Mouse (Mus musculus) forebrain, embryonic 14.5 days (tissue): ENCODE results near the gene Strn4. TPM values are rescaled to one million over a fixed set of nuclear protein-coding genes. Genes with fewer than 3 reads are reported as not detected.

ENCODE experiments used
- ATAC-seq: fragments of 200-750 bp; cut with Nextera tagmentation; 2 replicates; pipeline ENCODE4 v1.8.0; 2017; ENCODE audit warnings: mild to moderate bottlenecking, moderate library complexity
- DNase-seq: peaks from one replicate; pipeline ENCODE4 v3.0.0-alpha.2; 2015; ENCODE audit warnings: low spot score
- H3K27ac ChIP-seq: fragments of 300-500 bp; sonication (generic); 2 replicates; pipeline ENCODE4 v1.5.1; 2014; ENCODE audit warnings: low read depth, mild to moderate bottlenecking, control low read depth, low read length, moderate library complexity
- H3K27me3 ChIP-seq: fragments of 300-500 bp; sonication (generic); replicated peaks from 2 replicates; pipeline ENCODE4 v1.6.1; 2014; ENCODE audit warnings: low read length, control low read depth, mixed read lengths; ENCODE audit not compliant: control insufficient read depth, insufficient read depth
- H3K36me3 ChIP-seq: fragments of 300-500 bp; sonication (generic); 2 replicates; pipeline ENCODE4 v1.6.1; 2014; ENCODE audit warnings: low read length, control low read depth; ENCODE audit not compliant: control insufficient read depth, insufficient read depth
- H3K4me1 ChIP-seq: fragments of 300-500 bp; sonication (generic); 2 replicates; pipeline ENCODE4 v1.6.1; 2014; ENCODE audit warnings: antibody characterized with exemption, low read length, control low read depth; ENCODE audit not compliant: control insufficient read depth, insufficient read depth
- H3K4me2 ChIP-seq: fragments of 300-500 bp; sonication (generic); 2 replicates; pipeline ENCODE4 v1.6.1; 2014; ENCODE audit warnings: mild to moderate bottlenecking, control low read depth, low read length
- H3K4me3 ChIP-seq: fragments of 300-500 bp; sonication (generic); 2 replicates; pipeline ENCODE4 v1.5.1; 2014; ENCODE audit warnings: low read depth, low read length, control low read depth
- H3K9ac ChIP-seq: fragments of 300-500 bp; sonication (generic); 2 replicates; pipeline ENCODE4 v1.6.1; 2014; ENCODE audit warnings: mild to moderate bottlenecking, low read length, control low read depth, moderate library complexity
- H3K9me3 ChIP-seq: fragments of 300-500 bp; sonication (generic); replicated peaks from 2 replicates; pipeline ENCODE4 v1.6.1; 2016; ENCODE audit warnings: low read length, control low read depth, mixed read lengths; ENCODE audit not compliant: control insufficient read depth
- WGBS: fragments of 180-500 bp; shearing (Covaris S2); extraction: QIAGEN DNeasy Blood & Tissue Kit; methylation state at CpG from one replicate; pipeline ENCODE4 v1.1.7; 2014; 5-methylcytosine and 5-hydroxymethylcytosine counted together
- polyA plus RNA-seq: library from polyadenylated mRNA; unstranded; fragments of >200 nt; fragmentation: Nextera tagmentation; extraction: Ambion mirVana; gene quantifications from 2 replicates; pipeline ENCODE4 v1.2.1, GENCODE M21; 2014

Gene Strn4
- polyA plus RNA-seq, 1 experiment from 2014 or later = 175 TPM

GRCm38 (mm10) chr7:16851636-16852035 lies 35.9 kb downstream of the Strn4 start:
- no peak overlapping the region for H3K27ac ChIP-seq
- no peak overlapping the region for H3K4me3 ChIP-seq

GRCm38 (mm10) chr7:16853302-16853831 lies 37.7 kb downstream of the Strn4 start:
- Histone ChIP-seq H3K4me2 (no peak overlapping the region), H3K27ac (no peak overlapping the region), H3K36me3 (peaks cover 70% of the 10 kb centered on the region), H3K9me3 (no peaks in the 10 kb centered on the region), H3K4me3 (no peak overlapping the region), H3K27me3 (no peaks in the 10 kb centered on the region), H3K4me1 (no peaks in the 10 kb centered on the region), H3K9ac (no peak overlapping the region)
- ATAC-seq (no peak), DNase-seq (no peak)
- WGBS = 88% methylated on average over 14 of the region's 14 CpGs

More at GRCm38 (mm10) chr7:16851636-16852035, 35.9 kb downstream of the Strn4 start:
- H3K4me2 ChIP-seq = no peak overlapping the region
- no peaks in the 10 kb centered on the region for H3K9me3 ChIP-seq
- H3K27me3 ChIP-seq = no peaks in the 10 kb centered on the region
- peaks cover 58% of the 10 kb centered on the region for H3K36me3 ChIP-seq
- H3K4me1 ChIP-seq = no peaks in the 10 kb centered on the region
- 92% methylated on average over 4 of the region's 4 CpGs for WGBS
- DNase-seq (no peak), ATAC-seq (no peak)
- no peak overlapping the region for H3K9ac ChIP-seq

- Histone ChIP-seq H3K36me3 (peaks cover 44% of the 10 kb centered on the region), H3K27me3 (no peaks in the 10 kb centered on the region), H3K27ac (no peak overlapping the region), H3K9me3 (no peaks in the 10 kb centered on the region), H3K9ac (no peak overlapping the region), H3K4me1 (no peaks in the 10 kb centered on the region), H3K4me3 (no peak overlapping the region), H3K4me2 (no peak overlapping the region)
- 18% methylated on average over 17 of the region's 17 CpGs for WGBS
- DNase-seq = peak; percentile 41
- no peak for ATAC-seq
These were observed 42.6 kb downstream of the Strn4 start for GRCm38 (mm10) chr7:16858336-16858735.

- no peaks in the 10 kb centered on the region for H3K27me3 ChIP-seq
- ATAC-seq = no peak
- H3K36me3 ChIP-seq = peaks cover 37% of the 10 kb centered on the region
- H3K9ac ChIP-seq = no peak overlapping the region
- H3K4me2 ChIP-seq = no peak overlapping the region
- H3K9me3 ChIP-seq = no peaks in the 10 kb centered on the region
- 25% methylated on average over 5 of the region's 5 CpGs for WGBS
- DNase-seq = peak; percentile 69
- no peaks in the 10 kb centered on the region for H3K4me1 ChIP-seq
- H3K4me3 ChIP-seq = no peak overlapping the region
- H3K27ac ChIP-seq = no peak overlapping the region
These were observed 44.4 kb downstream of the Strn4 start for GRCm38 (mm10) chr7:16859902-16860651.

- 89% methylated on average over 3 of the region's 3 CpGs for WGBS
- no peak overlapping the region for H3K4me3 ChIP-seq
- no peak overlapping the region for H3K9ac ChIP-seq
- no peaks in the 10 kb centered on the region for H3K9me3 ChIP-seq
- H3K27ac ChIP-seq = no peak overlapping the region
- no peak overlapping the region for H3K4me2 ChIP-seq
- no peak for ATAC-seq
- no peak for DNase-seq
- H3K27me3 ChIP-seq = no peaks in the 10 kb centered on the region
- H3K4me1 ChIP-seq = no peaks in the 10 kb centered on the region
- H3K36me3 ChIP-seq = peaks cover 22% of the 10 kb centered on the region
These were observed 51.8 kb downstream of the Strn4 start for GRCm38 (mm10) chr7:16867488-16867887.

- H3K9me3 ChIP-seq = no peaks in the 10 kb centered on the region
- H3K4me1 ChIP-seq = no peaks in the 10 kb centered on the region
- H3K4me2 ChIP-seq = peak overlapping the region; percentile 49
- peak overlapping the region; percentile 58; the same call in 1 of the 2 replicates for H3K27ac ChIP-seq
- DNase-seq (peak; percentile 94), ATAC-seq (peak; percentile 96)
- WGBS = 8% methylated on average over 16 of the region's 16 CpGs
- peak overlapping the region; percentile 24 for H3K4me3 ChIP-seq
- H3K36me3 ChIP-seq = peaks cover 16% of the 10 kb centered on the region
- peak overlapping the region; percentile 51 for H3K9ac ChIP-seq
- no peaks in the 10 kb centered on the region for H3K27me3 ChIP-seq
These were observed 53.8 kb downstream of the Strn4 start for GRCm38 (mm10) chr7:16869497-16869896.

- 88% methylated on average over 10 of the region's 10 CpGs for WGBS
- Histone ChIP-seq H3K4me3 (no peak overlapping the region), H3K4me2 (no peak overlapping the region), H3K9ac (no peak overlapping the region), H3K27ac (no peak overlapping the region), H3K27me3 (no peaks in the 10 kb centered on the region), H3K4me1 (peaks cover 10% of the 10 kb centered on the region), H3K9me3 (no peaks in the 10 kb centered on the region), H3K36me3 (0 out of 2 replicates have a peak, but pooled peaks cover 7% of the 10 kb centered on the region)
- ATAC-seq = no peak
- no peak for DNase-seq
These were observed 55.9 kb downstream of the Strn4 start for GRCm38 (mm10) chr7:16871600-16871999.

- Histone ChIP-seq H3K27me3 (no peaks in the 10 kb centered on the region), H3K4me3 (no peak overlapping the region), H3K4me1 (peaks cover 15% of the 10 kb centered on the region), H3K4me2 (no peak overlapping the region), H3K27ac (no peak overlapping the region), H3K9me3 (no peaks in the 10 kb centered on the region), H3K36me3 (0 out of 2 replicates have a peak, but pooled peaks cover 7% of the 10 kb centered on the region), H3K9ac (no peak overlapping the region)
- 96% methylated on average over 9 of the region's 9 CpGs for WGBS
- ATAC-seq (no peak), DNase-seq (no peak)
These were observed 56.8 kb downstream of the Strn4 start for GRCm38 (mm10) chr7:16872478-16872877.

- DNase-seq (no peak), ATAC-seq (no peak)
- WGBS = 97% methylated on average over 4 of the region's 4 CpGs
- H3K27me3 ChIP-seq = no peaks in the 10 kb centered on the region
- peak overlapping the region; percentile 31; the same call in 1 of the 2 replicates for H3K4me3 ChIP-seq
- H3K9me3 ChIP-seq = no peaks in the 10 kb centered on the region
- H3K27ac ChIP-seq = no peak overlapping the region
- peaks cover 15% of the 10 kb centered on the region for H3K4me1 ChIP-seq
- peak overlapping the region; percentile 46; the same call in 1 of the 2 replicates for H3K4me2 ChIP-seq
- H3K36me3 ChIP-seq = 0 out of 2 replicates have a peak, but pooled peaks cover 6% of the 10 kb centered on the region
- H3K9ac ChIP-seq = no peak overlapping the region
These were observed 57.7 kb downstream of the Strn4 start for GRCm38 (mm10) chr7:16873392-16873791.
